Mouse (Mus musculus) cortical plate, adult 2 months (tissue): Measurements from ENCODE around the gene Tigd4.

Experiments
- CTCF ChIP-seq: fragments of 200-500 bp; IDR thresholded peaks from 2 replicates; pipeline ENCODE4 v1.5.1; 2011; ENCODE audit warnings: mild to moderate bottlenecking, control low read depth, low read length; ENCODE audit not compliant: insufficient read depth; ENCODE audit errors: extremely low read depth
- POLR2A ChIP-seq: fragments of 200-500 bp; IDR thresholded peaks from 2 replicates; pipeline ENCODE4 v1.6.1; 2011; ENCODE audit warnings: mild to moderate bottlenecking, low read length, control low read depth; ENCODE audit not compliant: insufficient read depth; ENCODE audit errors: extremely low read depth

GRCm38 (mm10) chr3:84646007-84646290, 52.6 kb downstream of the Tigd4 start:
- TF ChIP-seq POLR2A (no peak), CTCF (no peak)
